Mouse (Mus musculus) adipose tissue, adult 10 weeks (tissue): ENCODE results near the gene Sytl1. TPM values are rescaled to one million over a fixed set of nuclear protein-coding genes. Genes with fewer than 3 reads are reported as not detected.

Source experiments
- polyA plus RNA-seq: library from polyadenylated mRNA; stranded (reverse); fragments of 350-450 nt; fragmentation: Illumina TruSeq; extraction: RNeasy Lipid Tissue Mini Kit (QIAGEN cat#74804); gene quantifications from one replicate; pipeline ENCODE4 v1.2.3, GENCODE M21; 2014; ENCODE audit warnings: low read depth, low replicate concordance

Gene Sytl1
- polyA plus RNA-seq, result 12.8 TPM

GRCm38 (mm10) chr4:133262882-133263281 lies at the start of gene Sytl1:
Sytl1 (minus strand) TSS chr4:133263113.

DNA sequence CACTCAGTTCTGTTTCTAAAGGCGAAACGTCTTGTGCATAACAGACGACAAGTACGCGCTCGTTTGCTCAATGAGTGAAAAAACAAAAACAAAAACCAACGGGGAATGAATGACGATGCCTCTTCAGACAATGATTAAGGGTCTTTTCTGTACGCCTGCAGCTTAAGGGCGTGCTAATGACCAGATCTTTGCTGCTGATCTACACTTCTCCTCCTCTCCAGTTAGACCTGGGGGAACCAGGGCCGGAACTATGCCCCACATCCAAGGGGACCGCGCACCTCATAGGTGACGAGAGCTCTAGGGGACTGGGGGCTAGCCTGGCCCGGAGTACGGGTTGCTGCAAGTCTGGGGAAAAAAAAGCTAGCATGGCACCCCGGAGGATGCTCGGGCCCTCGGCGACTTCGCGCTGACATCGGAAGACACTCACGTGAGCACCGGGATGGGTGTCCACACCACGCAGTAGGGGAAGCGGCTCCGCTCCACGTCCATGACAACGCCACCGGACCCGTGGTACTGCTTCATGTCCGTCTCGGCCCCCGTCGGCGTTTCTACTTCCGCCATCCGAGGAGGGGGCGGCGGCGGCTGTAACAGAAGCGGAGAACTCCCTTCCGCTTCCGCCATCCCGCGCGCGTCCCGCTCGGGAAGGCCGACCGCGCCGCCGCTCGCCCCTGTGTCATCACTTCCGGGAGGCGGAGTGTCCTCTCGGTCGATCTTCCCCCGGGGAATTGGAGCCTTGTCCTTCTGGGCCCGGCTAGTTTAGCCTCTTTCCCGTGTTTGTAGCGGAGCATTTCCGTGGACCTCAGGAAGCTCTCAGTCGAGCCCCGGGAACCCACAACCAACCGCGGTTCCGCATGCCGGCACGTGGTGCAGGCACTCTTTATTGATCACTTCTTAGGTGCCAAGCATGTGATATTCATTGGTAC lies 14.5 kb upstream of the Sytl1 start, which contains the start of gene Tmem222:
Gene Tmem222 (minus strand): TSS at position 689 of the 923 bp plus-strand sequence.

DNA sequence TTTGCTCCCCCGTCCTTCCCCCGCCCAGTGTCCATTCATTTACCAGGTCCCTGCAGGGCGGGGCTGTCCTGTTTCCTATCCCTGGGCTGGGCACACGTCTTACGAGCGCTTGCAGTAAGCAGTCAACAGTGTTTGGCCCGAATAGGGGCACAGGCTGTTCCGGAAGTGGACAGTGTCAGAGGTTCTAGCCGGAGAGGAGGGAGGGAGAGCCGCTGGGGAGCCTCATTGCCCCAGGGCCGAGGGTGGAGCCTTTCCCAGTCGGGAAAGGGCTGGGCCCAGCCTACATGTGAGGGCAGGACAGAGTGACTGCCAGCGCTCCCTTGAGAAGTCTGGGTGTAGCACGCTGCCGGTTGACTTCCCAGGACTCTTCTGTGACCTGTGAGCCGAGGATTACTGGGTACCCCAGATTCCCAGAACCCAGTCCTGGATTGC lies 22.4 kb downstream of the Sytl1 start, which contains the start of gene Map3k6:
Gene Map3k6 (plus strand): TSS at position 329 of the 432 bp plus-strand sequence.

DNA sequence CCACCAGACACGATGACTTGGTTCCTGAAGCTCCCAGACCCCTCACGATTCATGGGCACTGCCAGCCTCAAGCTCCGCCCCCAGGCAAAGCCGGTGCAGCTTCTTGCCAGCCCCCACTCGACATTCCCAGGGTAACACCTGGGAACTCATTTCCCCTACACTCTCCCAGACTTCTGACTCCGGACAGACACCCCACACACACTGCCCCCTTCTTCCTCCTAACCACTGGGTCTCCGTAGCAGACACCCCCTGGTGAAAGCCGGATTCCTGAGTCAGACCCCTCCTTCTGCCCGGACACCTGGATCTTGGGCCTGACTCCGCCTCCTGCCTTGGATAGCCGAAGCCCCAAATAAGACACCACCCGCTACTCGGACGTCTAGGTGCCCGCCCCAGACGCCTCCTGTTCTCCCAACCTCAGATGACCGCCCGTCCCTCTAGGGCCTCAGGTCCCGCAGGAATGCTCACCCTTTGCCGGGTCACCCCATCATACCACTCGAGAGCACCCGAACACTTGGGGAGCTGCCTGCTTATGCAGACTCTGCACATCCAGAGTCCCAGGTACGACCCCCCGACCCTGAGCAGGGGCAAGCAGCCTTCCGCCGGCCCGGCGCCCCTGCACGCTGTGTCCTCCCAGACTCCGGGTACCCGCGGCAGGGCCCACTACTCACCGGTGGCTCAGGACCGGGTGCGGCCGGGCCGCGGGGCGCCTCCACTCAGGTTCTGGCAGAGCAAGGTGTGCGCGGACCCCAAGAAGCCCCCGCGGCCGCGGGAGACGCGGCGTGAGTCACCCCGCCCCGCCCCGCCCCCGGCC lies 51.0 kb downstream of the Sytl1 start, which contains the start of the genes Cd164l2 and Gpr3:
Gene Cd164l2 (plus strand): TSS at position 381 of the 811 bp plus-strand sequence.
Gene Gpr3 (minus strand): TSS at position 786 of the 811 bp plus-strand sequence.

Other genes starting within 250 kb of the Sytl1 start
- gene Wasf2, start 132.6 kb downstream of the Sytl1 start, polyA plus RNA-seq, result 42.6 TPM
- 6.5 TPM for gene Cd164l2, start 51.0 kb downstream of the Sytl1 start, polyA plus RNA-seq
- gene Gpr3, start 50.6 kb downstream of the Sytl1 start, polyA plus RNA-seq, result not detected
- 35.1 TPM for gene Map3k6, start 22.3 kb downstream of the Sytl1 start, polyA plus RNA-seq
- gene Tmem222, start 14.7 kb upstream of the Sytl1 start, polyA plus RNA-seq, result 67.4 TPM
- gene Wdtc1, start 90.4 kb upstream of the Sytl1 start, polyA plus RNA-seq, result 28.1 TPM
- gene Slc9a1, start 106.6 kb upstream of the Sytl1 start, polyA plus RNA-seq, result 31.5 TPM
- gene Tent5b, start 217.0 kb upstream of the Sytl1 start, polyA plus RNA-seq, result 4.6 TPM
- gene Trnp1, start 235.4 kb upstream of the Sytl1 start, polyA plus RNA-seq, result 8.3 TPM